Comparison of ENCODE assay signal across 8 mouse cellular contexts in the genomic region with DNA sequence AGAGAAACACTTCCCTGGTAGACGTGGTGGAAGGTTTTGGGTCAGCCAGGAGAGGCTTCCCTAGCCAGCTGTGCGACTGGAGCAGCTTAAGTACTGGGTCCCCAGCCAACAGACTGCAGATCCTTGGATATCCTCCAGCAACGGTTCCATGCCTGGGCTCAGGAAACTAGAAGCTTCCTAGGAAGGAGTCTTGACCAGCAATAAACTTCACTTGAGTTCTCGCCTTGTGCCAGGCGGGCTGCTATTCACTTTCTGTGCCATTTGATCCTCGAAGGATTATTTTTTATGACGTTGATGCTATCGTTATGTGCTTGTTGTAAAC. TPM values are rescaled to one million over a fixed set of nuclear protein-coding genes. Genes with fewer than 3 reads are reported as not detected.
DNase-seq lines count a peak whose midpoint lies in the region; ATAC-seq lines count a peak whose summit lies in the region.

No protein-coding gene starts in this region.

- no peak for ATAC-seq in embryonic facial prominence, embryonic 11.5 days (replicated peaks; ENCODE audit: insufficient number of reproducible peaks, low FRiP score, low TSS enrichment, low read depth)
- no peak for ATAC-seq in heart, embryonic 13.5 days (ENCODE audit: extremely low read depth, insufficient number of reproducible peaks, low FRiP score, low TSS enrichment)
- peak; percentile 47; the same call in 1 of the 2 replicates for ATAC-seq in kidney, embryonic 16.5 days (ENCODE audit: low FRiP score, low TSS enrichment)
- ATAC-seq in lung, embryonic 16.5 days (ENCODE audit: low read depth) = peak; percentile 68

- H3K36me3 ChIP-seq in embryonic facial prominence, embryonic 11.5 days (replicated peaks; ENCODE audit: control insufficient read depth, insufficient read depth, low read depth, low read length) = no peaks in the 10 kb centered on the region
- H3K36me3 ChIP-seq in heart, embryonic 13.5 days = peaks cover 16% of the 10 kb centered on the region; the same call in 1 of the 2 replicates
- 0 out of 2 replicates have a peak, but pooled peaks cover 5% of the 10 kb centered on the region for H3K36me3 ChIP-seq in kidney, embryonic 16.5 days (ENCODE audit: insufficient read depth, low read length)
- H3K36me3 ChIP-seq in lung, embryonic 16.5 days (ENCODE audit: control insufficient read depth, insufficient read depth, low read length) = no peaks in the 10 kb centered on the region

- peak overlapping the region; percentile 61 for H3K9ac ChIP-seq in embryonic facial prominence, embryonic 11.5 days (replicated peaks; ENCODE audit: low read length)
- peak overlapping the region; percentile 85 for H3K9ac ChIP-seq in heart, embryonic 13.5 days
- peak overlapping the region; percentile 68 for H3K9ac ChIP-seq in kidney, embryonic 16.5 days (replicated peaks; ENCODE audit: low read length)
- H3K9ac ChIP-seq in lung, embryonic 16.5 days (ENCODE audit: low read length) = peak overlapping the region; percentile 73

- WGBS in embryonic facial prominence, embryonic 11.5 days = 55% methylated on average over 8 of the region's 8 CpGs
- 48% methylated on average over 8 of the region's 8 CpGs for WGBS in heart, embryonic 13.5 days
- WGBS in kidney, embryonic 16.5 days = 29% methylated on average over 8 of the region's 8 CpGs
- 38% methylated on average over 8 of the region's 8 CpGs for WGBS in lung, embryonic 16.5 days

- H3K27me3 ChIP-seq in embryonic facial prominence, embryonic 11.5 days (ENCODE audit: control insufficient read depth, insufficient read depth, low read length) = no peaks in the 10 kb centered on the region
- no peaks in the 10 kb centered on the region for H3K27me3 ChIP-seq in heart, embryonic 13.5 days (replicated peaks)
- H3K27me3 ChIP-seq in kidney, embryonic 16.5 days (ENCODE audit: insufficient read depth, low read length) = no peaks in the 10 kb centered on the region
- H3K27me3 ChIP-seq in lung, embryonic 16.5 days (ENCODE audit: control insufficient read depth, insufficient read depth, low read depth, low read length) = no peaks in the 10 kb centered on the region

- H3K4me2 ChIP-seq in embryonic facial prominence, embryonic 11.5 days (ENCODE audit: low read depth, low read length) = peak overlapping the region; percentile 50
- peak overlapping the region; percentile 61 for H3K4me2 ChIP-seq in heart, embryonic 13.5 days
- peak overlapping the region; percentile 55 for H3K4me2 ChIP-seq in kidney, embryonic 16.5 days (replicated peaks; ENCODE audit: low read depth, low read length)
- peak overlapping the region; percentile 57 for H3K4me2 ChIP-seq in lung, embryonic 16.5 days (ENCODE audit: low read depth, low read length)

- no peak overlapping the region for H3K27ac ChIP-seq in embryonic facial prominence, embryonic 11.5 days (replicated peaks; ENCODE audit: low read depth, low read length)
- peak overlapping the region; percentile 53 for H3K27ac ChIP-seq in heart, embryonic 13.5 days (replicated peaks)
- H3K27ac ChIP-seq in kidney, embryonic 16.5 days (ENCODE audit: low read length) = no peak overlapping the region
- peak overlapping the region; percentile 52; the same call in 1 of the 2 replicates for H3K27ac ChIP-seq in lung, embryonic 16.5 days (ENCODE audit: low read length)

- peak overlapping the region; percentile 54 for H3K4me3 ChIP-seq in embryonic facial prominence, embryonic 11.5 days (ENCODE audit: low read depth, low read length)
- peak overlapping the region; percentile 68 for H3K4me3 ChIP-seq in heart, embryonic 13.5 days
- H3K4me3 ChIP-seq in kidney, embryonic 16.5 days (ENCODE audit: low read length) = peak overlapping the region; percentile 57
- peak overlapping the region; percentile 65 for H3K4me3 ChIP-seq in lung, embryonic 16.5 days (ENCODE audit: low read length)

- H3K9me3 ChIP-seq in embryonic facial prominence, embryonic 11.5 days (replicated peaks; ENCODE audit: control insufficient read depth, low read length) = no peaks in the 10 kb centered on the region
- H3K9me3 ChIP-seq in heart, embryonic 13.5 days = no peaks in the 10 kb centered on the region
- no peaks in the 10 kb centered on the region for H3K9me3 ChIP-seq in kidney, embryonic 16.5 days (ENCODE audit: low read length)
- H3K9me3 ChIP-seq in lung, embryonic 16.5 days (ENCODE audit: control insufficient read depth, low read length) = no peaks in the 10 kb centered on the region

- DNase-seq in ES-CJ7 (ENCODE audit: low read depth, low spot score) = peak; percentile 3
- DNase-seq in adrenal gland, adult 2 months = peak; percentile 53
- no peak for DNase-seq in embryonic facial prominence, embryonic 11.5 days (ENCODE audit: low spot score)
- DNase-seq in right cerebral cortex, postnatal 14 days = peak; percentile 16
- DNase-seq in thymus, postnatal 36 days = no peak

- H3K4me1 ChIP-seq in embryonic facial prominence, embryonic 11.5 days (ENCODE audit: control insufficient read depth, insufficient read depth, low read length) = no peaks in the 10 kb centered on the region
- no peaks in the 10 kb centered on the region for H3K4me1 ChIP-seq in heart, embryonic 13.5 days
- no peaks in the 10 kb centered on the region for H3K4me1 ChIP-seq in kidney, embryonic 16.5 days (ENCODE audit: insufficient read depth, low read length)
- H3K4me1 ChIP-seq in lung, embryonic 16.5 days (replicated peaks; ENCODE audit: control insufficient read depth, insufficient read depth, low read length) = no peaks in the 10 kb centered on the region

RNA-seq across cellular contexts. Expression of gene Zfp449, which starts 0.7 kb away (rescaled TPM):
- 1 to 10 TPM; 2.6 to 4.5 TPM for total RNA-seq in adrenal gland, adult 2 months (2021)
- 0.13 and 0.19 TPM in 2 replicates for polyA plus RNA-seq in adrenal gland, adult 2 months (2012; rRNA removed)
- polyA plus RNA-seq in embryonic facial prominence, embryonic 11.5 days (2014; fragmentation: Nextera tagmentation; extraction: Ambion mirVana) = 8.9 and 9.3 TPM in 2 replicates
- 6.4 and 6.9 TPM in 2 replicates for polyA plus RNA-seq in heart, embryonic 13.5 days (2015; fragmentation: Nextera tagmentation; extraction: Ambion mirVana)
- 9.0 and 10.4 TPM in 2 replicates for polyA plus RNA-seq in kidney, embryonic 16.5 days (2015; fragmentation: Nextera tagmentation; extraction: Ambion mirVana)
- polyA plus RNA-seq in lung, embryonic 16.5 days (2015; fragmentation: Nextera tagmentation; extraction: Ambion mirVana) = 7.2 and 8.2 TPM in 2 replicates

RNA-seq across cellular contexts. Expression of gene Smim10l2a, which starts 27.5 kb away (rescaled TPM):
- 1 to 10 TPM in 1 of 2 experiments, under 1 TPM in 1; 0.93 to 1.0 TPM for total RNA-seq in adrenal gland, adult 2 months (2021)
- 1.1 TPM in 2 replicates for polyA plus RNA-seq in adrenal gland, adult 2 months (2012; rRNA removed)
- polyA plus RNA-seq in embryonic facial prominence, embryonic 11.5 days (2014; fragmentation: Nextera tagmentation; extraction: Ambion mirVana) = 5.9 and 6.5 TPM in 2 replicates
- polyA plus RNA-seq in heart, embryonic 13.5 days (2015; fragmentation: Nextera tagmentation; extraction: Ambion mirVana) = 2.8 and 3.2 TPM in 2 replicates
- polyA plus RNA-seq in kidney, embryonic 16.5 days (2015; fragmentation: Nextera tagmentation; extraction: Ambion mirVana) = 8.0 TPM in 2 replicates
- 5.7 and 5.8 TPM in 2 replicates for polyA plus RNA-seq in lung, embryonic 16.5 days (2015; fragmentation: Nextera tagmentation; extraction: Ambion mirVana)

Comparison
In these comparisons a context has a peak if more than half of its experiments do, and no peak if none do; other contexts are left out.
1. DNase-seq: peak in ES-CJ7 (single experiment), adrenal gland, adult 2 months (single experiment) and right cerebral cortex, postnatal 14 days (single experiment); none in embryonic facial prominence, embryonic 11.5 days (single experiment) and thymus, postnatal 36 days (0 of 2).
2. ATAC-seq: peak in kidney, embryonic 16.5 days (single experiment) and lung, embryonic 16.5 days (single experiment); none in embryonic facial prominence, embryonic 11.5 days (single experiment) and heart, embryonic 13.5 days (single experiment).
3. H3K27ac ChIP-seq: peak in heart, embryonic 13.5 days (single experiment) and lung, embryonic 16.5 days (single experiment); none in embryonic facial prominence, embryonic 11.5 days (single experiment) and kidney, embryonic 16.5 days (single experiment).
4. Peak in every context shown above with its lines, with median percentiles within 50 percentile points of each other: H3K4me2 ChIP-seq, H3K4me3 ChIP-seq and H3K9ac ChIP-seq.